Mouse (Mus musculus) limb, embryonic 10.5 days (tissue): ENCODE measurements at regions not wholly inside any gene's neighbourhood (a gene's known extent, or its start where the extent isn't known, plus 50 kb on each side); places are given as distances from the start of the nearest gene placed in this dataset.
A peak's percentile ranks its signal among the peaks of the same experiment; 100 is the strongest.
"Not testable (repeated sequence)": the region's sequence is repeated elsewhere in the genome, so short reads cannot be mapped to it uniquely, and the experiment has no call there.

ENCODE experiments used
- DNase-seq: peaks from one replicate; pipeline ENCODE4 v3.0.0-alpha.2; 2017; ENCODE audit warnings: low spot score
- H3K27ac ChIP-seq: fragments of 300-500 bp; sonication (generic); 2 replicates; pipeline ENCODE4 v1.5.1; 2016; ENCODE audit warnings: mild to moderate bottlenecking
- H3K27me3 ChIP-seq: fragments of 300-500 bp; sonication (generic); 2 replicates; pipeline ENCODE4 v1.6.1; 2016; ENCODE audit warnings: low read depth, mild to moderate bottlenecking; ENCODE audit not compliant: poor library complexity, severe bottlenecking
- H3K36me3 ChIP-seq: fragments of 300-500 bp; sonication (generic); 2 replicates; pipeline ENCODE4 v1.6.1; 2016; ENCODE audit warnings: mild to moderate bottlenecking, moderate library complexity
- H3K4me1 ChIP-seq: fragments of 300-500 bp; sonication (generic); 2 replicates; pipeline ENCODE4 v1.6.1; 2016
- H3K4me3 ChIP-seq: fragments of 300-500 bp; sonication (generic); 2 replicates; pipeline ENCODE4 v1.5.1; 2016; ENCODE audit warnings: mild to moderate bottlenecking, moderate library complexity
- H3K9me3 ChIP-seq: fragments of 300-500 bp; sonication (generic); replicated peaks from 2 replicates; pipeline ENCODE4 v1.6.1; 2016; ENCODE audit warnings: mild to moderate bottlenecking
- whole genome bisulfite sequencing: fragments of 180-500 bp; shearing (Covaris S2); methylation state at CpG from one replicate; pipeline ENCODE4 v1.1.7; 2016; 5-methylcytosine and 5-hydroxymethylcytosine counted together

DNA sequence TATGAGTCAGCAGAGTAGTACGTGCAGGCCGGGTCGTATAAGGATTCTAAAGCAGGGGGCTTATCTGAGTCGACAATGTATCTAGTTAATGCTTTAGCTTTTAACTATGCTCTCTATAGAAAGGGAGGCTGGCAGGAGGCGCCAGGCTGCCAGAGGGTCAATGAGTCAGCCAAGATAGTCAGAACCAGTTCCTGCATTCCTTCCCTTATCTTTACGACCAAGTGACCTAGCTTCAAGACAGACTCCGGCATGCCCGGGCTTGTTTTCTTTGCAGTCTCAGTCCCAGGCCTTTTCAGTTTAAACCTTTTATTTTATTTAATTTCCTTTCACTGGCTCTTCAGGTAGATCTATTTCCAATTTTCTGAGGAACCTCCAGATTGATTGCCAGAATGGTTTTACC, 374.0 kb upstream of the Nrxn1 start:
- no peaks in the 10 kb centered on the region for H3K4me1 ChIP-seq
- no peaks in the 10 kb centered on the region for H3K27me3 ChIP-seq
- no peak for DNase-seq

GRCm38 (mm10) chr17:91451711-91452110, 358.8 kb upstream of the Nrxn1 start:
- H3K9me3 ChIP-seq, result no peaks in the 10 kb centered on the region
- H3K4me1 ChIP-seq, result no peaks in the 10 kb centered on the region
- no peaks in the 10 kb centered on the region for H3K36me3 ChIP-seq
- H3K27me3 ChIP-seq, result no peaks in the 10 kb centered on the region
- H3K4me3 ChIP-seq, result no peak overlapping the region
- DNase-seq, result no peak
- H3K27ac ChIP-seq, result no peak overlapping the region

More for the DNA sequence above, 374.0 kb upstream of the Nrxn1 start:
- H3K27ac ChIP-seq, result no peak overlapping the region
- H3K9me3 ChIP-seq, result no peaks in the 10 kb centered on the region
- 74% methylated on average over 8 of the region's 8 CpGs for WGBS
- no peak overlapping the region for H3K4me3 ChIP-seq
- no peaks in the 10 kb centered on the region for H3K36me3 ChIP-seq

DNA sequence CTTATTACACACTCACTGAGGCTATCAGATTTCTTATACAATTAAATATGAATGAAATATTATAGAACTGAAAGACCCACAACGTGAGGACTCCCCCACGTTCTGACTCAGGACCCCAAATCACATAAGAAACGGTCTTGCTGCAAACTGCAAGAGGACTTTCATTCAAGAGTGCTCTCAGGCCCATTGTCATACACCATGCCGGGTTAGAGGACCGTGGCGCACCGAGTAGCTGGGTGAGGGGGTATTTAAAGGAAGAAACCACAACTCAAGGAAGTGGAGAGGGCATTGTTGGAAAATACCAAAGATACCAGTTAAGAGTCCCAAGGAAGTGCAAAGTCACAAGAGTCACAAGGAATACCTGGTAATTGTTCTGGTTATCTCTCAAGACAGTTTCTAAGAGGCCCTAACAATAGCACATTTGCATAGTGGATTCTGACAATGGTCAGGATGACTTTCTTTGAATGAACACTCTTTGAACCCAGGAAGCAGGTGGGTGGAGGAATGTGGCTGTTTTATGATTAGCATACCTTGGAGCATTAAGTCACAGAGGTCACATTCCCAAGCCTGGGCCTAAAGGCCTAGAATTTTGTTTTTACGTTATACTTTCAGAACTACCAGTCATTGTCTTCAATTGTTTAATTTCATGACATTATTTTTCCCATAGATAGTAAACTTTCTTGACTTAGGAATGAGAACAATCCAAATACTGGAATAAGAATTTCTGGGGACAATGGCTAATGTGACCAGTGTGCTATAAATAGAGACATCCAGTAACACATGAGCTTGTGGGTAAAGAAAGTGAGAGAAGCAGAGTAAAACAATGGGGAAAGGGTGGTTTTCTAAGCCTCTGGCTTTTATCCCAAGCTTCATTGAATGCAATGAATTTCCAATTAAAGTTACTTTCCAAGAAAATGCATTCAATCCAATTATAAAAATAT, 339.2 kb upstream of the Nrxn1 start:
- H3K4me3 ChIP-seq, H3K9me3 ChIP-seq, H3K27ac ChIP-seq, H3K4me1 ChIP-seq, DNase-seq, H3K36me3 ChIP-seq, H3K27me3 ChIP-seq: not testable (repeated sequence)
- 94% methylated on average over 8 of the region's 8 CpGs for WGBS

DNA sequence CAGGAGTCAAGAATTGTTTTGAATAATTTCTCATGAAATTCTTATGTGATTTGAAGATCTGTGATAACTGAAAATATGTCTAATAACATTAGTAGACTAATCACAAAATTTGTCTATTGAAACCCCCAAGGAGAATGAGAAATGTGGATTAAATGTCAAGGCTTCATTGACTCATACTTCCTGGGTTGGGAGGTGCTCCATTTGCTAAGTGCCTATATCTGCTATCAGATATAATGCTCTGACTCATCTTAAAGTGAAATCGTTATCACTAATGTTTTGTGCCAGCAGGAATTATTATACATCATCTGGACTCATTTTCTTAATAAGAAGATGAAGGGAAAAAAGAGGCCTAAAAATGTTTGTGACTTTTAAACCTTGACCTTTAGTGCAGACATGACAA, 337.5 kb upstream of the Nrxn1 start:
- WGBS, result 94% methylated on average over 1 of the region's 1 CpGs
- no peaks in the 10 kb centered on the region for H3K9me3 ChIP-seq
- no peaks in the 10 kb centered on the region for H3K4me1 ChIP-seq
- no peaks in the 10 kb centered on the region for H3K27me3 ChIP-seq
- no peak overlapping the region for H3K27ac ChIP-seq
- DNase-seq, result no peak
- no peaks in the 10 kb centered on the region for H3K36me3 ChIP-seq
- no peak overlapping the region for H3K4me3 ChIP-seq

DNA sequence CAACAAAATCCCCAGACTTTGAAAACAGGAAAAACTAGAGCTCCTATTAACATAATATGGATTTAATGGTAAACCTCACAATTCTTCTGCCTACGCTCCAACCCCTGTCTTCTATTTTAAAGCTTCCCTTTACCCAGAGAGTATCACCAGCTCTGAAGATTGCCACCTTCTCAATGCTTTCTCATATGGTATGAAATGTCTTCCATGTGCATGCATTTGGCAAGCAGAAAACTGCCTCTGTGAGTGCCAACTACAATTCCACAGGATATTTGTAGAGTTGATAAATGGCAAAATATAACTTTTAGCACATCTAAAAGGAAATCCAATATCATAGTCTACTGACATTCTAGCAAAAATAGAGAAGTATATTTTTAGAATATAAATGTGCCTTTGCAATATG, 332.2 kb upstream of the Nrxn1 start:
- no peak for DNase-seq
- no peaks in the 10 kb centered on the region for H3K27me3 ChIP-seq
- no peaks in the 10 kb centered on the region for H3K4me1 ChIP-seq
- no peaks in the 10 kb centered on the region for H3K9me3 ChIP-seq
- 89% methylated on average over 1 of the region's 1 CpGs for WGBS
- no peak overlapping the region for H3K4me3 ChIP-seq
- no peak overlapping the region for H3K27ac ChIP-seq
- no peaks in the 10 kb centered on the region for H3K36me3 ChIP-seq

GRCm38 (mm10) chr17:91418582-91418981, 325.7 kb upstream of the Nrxn1 start:
- no peak for DNase-seq
- Histone ChIP-seq H3K9me3 (no peaks in the 10 kb centered on the region), H3K36me3 (no peaks in the 10 kb centered on the region), H3K27me3 (no peaks in the 10 kb centered on the region), H3K4me1 (no peaks in the 10 kb centered on the region), H3K4me3 (no peak overlapping the region), H3K27ac (no peak overlapping the region)
- 71% methylated on average over 1 of the region's 1 CpGs for WGBS

DNA sequence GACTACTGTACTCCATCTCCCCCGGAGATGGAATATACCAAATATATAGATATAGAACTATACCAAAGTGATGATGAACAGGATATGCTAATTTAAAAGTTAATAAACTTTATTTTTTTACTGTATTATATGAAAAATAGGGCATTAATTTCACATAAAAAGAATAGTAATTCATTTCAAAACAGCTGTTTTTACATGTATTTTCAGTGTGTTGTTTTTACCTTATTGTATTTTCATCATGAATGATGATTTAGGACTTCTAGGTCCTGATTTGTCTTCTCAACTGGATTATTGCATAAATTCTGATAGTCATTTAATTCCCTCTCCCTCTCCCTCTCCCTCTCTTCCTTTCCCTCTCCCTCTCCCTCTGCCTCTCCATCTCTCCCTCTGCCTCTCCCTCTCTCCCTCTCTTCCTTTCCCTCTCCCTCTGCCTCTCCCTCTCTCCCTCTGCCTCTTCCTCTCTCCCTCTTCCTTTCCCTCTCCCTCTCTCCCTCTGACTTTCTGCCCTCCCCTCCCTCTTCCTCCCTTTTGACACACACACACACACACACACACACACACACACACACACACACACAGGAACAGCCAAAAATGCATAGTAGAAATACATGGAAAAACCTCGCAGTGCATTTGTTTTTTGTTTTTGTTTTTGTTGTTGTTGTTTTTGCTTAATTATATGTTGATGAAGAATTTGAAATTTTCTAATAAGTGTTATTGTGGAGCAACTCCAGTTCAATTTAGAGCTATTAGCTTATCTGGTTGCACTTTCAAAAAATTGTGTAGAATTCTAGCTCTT, 298.3 kb upstream of the Nrxn1 start:
- Histone ChIP-seq H3K4me1 (no peaks in the 10 kb centered on the region), H3K27ac (no peak overlapping the region), H3K27me3 (no peaks in the 10 kb centered on the region), H3K36me3 (no peaks in the 10 kb centered on the region), H3K4me3 (no peak overlapping the region), H3K9me3 (no peaks in the 10 kb centered on the region)
- DNase-seq, result no peak
- 96% methylated on average over 2 of the region's 2 CpGs for WGBS

- H3K36me3 ChIP-seq, DNase-seq, H3K27me3 ChIP-seq, H3K4me1 ChIP-seq, H3K27ac ChIP-seq, H3K9me3 ChIP-seq, H3K4me3 ChIP-seq: not testable (repeated sequence)
- 81% methylated on average over 9 of the region's 9 CpGs for WGBS
These were observed 297.2 kb upstream of the Nrxn1 start for GRCm38 (mm10) chr17:91389937-91390623.

GRCm38 (mm10) chr17:91388521-91388920, 295.6 kb upstream of the Nrxn1 start:
- H3K36me3 ChIP-seq, result no peaks in the 10 kb centered on the region
- H3K4me1 ChIP-seq, result no peaks in the 10 kb centered on the region
- WGBS, result 94% methylated on average over 3 of the region's 3 CpGs
- H3K9me3 ChIP-seq, result no peaks in the 10 kb centered on the region
- no peak for DNase-seq
- no peak overlapping the region for H3K27ac ChIP-seq
- H3K4me3 ChIP-seq, result no peak overlapping the region
- no peaks in the 10 kb centered on the region for H3K27me3 ChIP-seq

- Histone ChIP-seq H3K9me3 (no peaks in the 10 kb centered on the region), H3K27me3 (no peaks in the 10 kb centered on the region), H3K4me1 (no peaks in the 10 kb centered on the region), H3K27ac (no peak overlapping the region), H3K36me3 (no peaks in the 10 kb centered on the region), H3K4me3 (no peak overlapping the region)
- no peak for DNase-seq
- 94% methylated on average over 2 of the region's 2 CpGs for WGBS
These were observed 295.2 kb upstream of the Nrxn1 start for GRCm38 (mm10) chr17:91388039-91388438.

DNA sequence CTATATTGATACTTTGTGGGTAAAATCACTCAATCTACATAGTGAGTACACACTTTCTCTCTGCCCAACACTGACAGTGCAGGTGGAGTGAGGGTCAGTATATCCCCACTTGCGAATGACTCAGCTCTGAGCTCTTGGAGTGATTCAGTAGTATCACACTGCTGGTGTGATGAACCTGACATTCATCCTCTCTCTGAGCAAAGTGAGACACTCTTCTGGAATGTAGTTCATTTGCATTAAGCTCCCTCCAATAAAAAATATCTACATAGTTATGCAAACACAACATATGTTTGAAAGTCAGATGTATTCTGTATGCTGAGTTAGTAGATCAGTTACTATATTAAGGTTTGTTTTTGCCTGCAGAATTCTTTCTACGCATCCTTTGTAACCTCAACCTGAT, 293.1 kb upstream of the Nrxn1 start:
- H3K36me3 ChIP-seq, result no peaks in the 10 kb centered on the region
- H3K4me3 ChIP-seq, result no peak overlapping the region
- DNase-seq, result no peak
- H3K9me3 ChIP-seq, result no peaks in the 10 kb centered on the region
- no peaks in the 10 kb centered on the region for H3K27me3 ChIP-seq
- 88% methylated on average over 2 of the region's 2 CpGs for WGBS
- H3K4me1 ChIP-seq, result no peaks in the 10 kb centered on the region
- H3K27ac ChIP-seq, result no peak overlapping the region

- 89% methylated on average over 2 of the region's 2 CpGs for WGBS
- Histone ChIP-seq H3K36me3 (no peaks in the 10 kb centered on the region), H3K27ac (no peak overlapping the region), H3K9me3 (no peaks in the 10 kb centered on the region), H3K4me1 (no peaks in the 10 kb centered on the region), H3K4me3 (no peak overlapping the region), H3K27me3 (no peaks in the 10 kb centered on the region)
- no peak for DNase-seq
These were observed 275.3 kb upstream of the Nrxn1 start for GRCm38 (mm10) chr17:91368156-91368555.

GRCm38 (mm10) chr17:91361261-91361660, 268.4 kb upstream of the Nrxn1 start:
- peaks cover 5% of the 10 kb centered on the region for H3K4me1 ChIP-seq
- no peaks in the 10 kb centered on the region for H3K9me3 ChIP-seq
- DNase-seq, result no peak
- no peaks in the 10 kb centered on the region for H3K27me3 ChIP-seq
- H3K36me3 ChIP-seq, result no peaks in the 10 kb centered on the region
- H3K27ac ChIP-seq, result 0 out of 2 replicates have a peak overlapping the region, but pooled peaks have one; percentile 19
- H3K4me3 ChIP-seq, result no peak overlapping the region
- 76% methylated on average over 1 of the region's 1 CpGs for whole genome bisulfite sequencing
